Mouse (Mus musculus) heart, adult 2 months (tissue): Measurements from ENCODE around the gene Ttc27. TPM values are rescaled to one million over a fixed set of nuclear protein-coding genes. Genes with fewer than 3 reads are reported as not detected.

Experiments used
- DNase-seq, 2 experiments: peaks; one replicate each; pipeline ENCODE4 v3.0.0; 2021
- H3K27ac ChIP-seq: fragments of 200-600 bp; 2 replicates; pipeline ENCODE4 v1.8.1; 2022
- H3K27me3 ChIP-seq: fragments of 200-500 bp; 2 replicates; pipeline ENCODE4 v1.6.1; 2012; ENCODE audit warnings: mild to moderate bottlenecking, low read length, inconsistent platforms, mixed read lengths; ENCODE audit not compliant: control insufficient read depth, insufficient read depth
- H3K36me3 ChIP-seq: fragments of 200-500 bp; 2 replicates; pipeline ENCODE4 v1.6.1; 2012; ENCODE audit warnings: low read length, inconsistent platforms; ENCODE audit not compliant: control insufficient read depth, insufficient read depth
- H3K4me1 ChIP-seq: fragments of 200-500 bp; 2 replicates; pipeline ENCODE4 v1.6.1; 2011; ENCODE audit warnings: low read length; ENCODE audit not compliant: control insufficient read depth, insufficient read depth
- H3K4me3 ChIP-seq: fragments of 200-600 bp; 2 replicates; pipeline ENCODE4 v1.8.1; 2022
- H3K79me2 ChIP-seq: fragments of 200-500 bp; replicated peaks from 2 replicates; pipeline ENCODE4 v1.6.1; 2012; ENCODE audit warnings: mild to moderate bottlenecking, inconsistent platforms, low read length, moderate library complexity, mixed read lengths; ENCODE audit not compliant: control insufficient read depth, insufficient read depth
- H3K9ac ChIP-seq: fragments of 200-500 bp; 2 replicates; pipeline ENCODE4 v1.6.1; 2012; ENCODE audit warnings: low read depth, mild to moderate bottlenecking, control low read depth, inconsistent platforms, low read length, mixed read lengths
- CTCF ChIP-seq: fragments of 200-600 bp; IDR thresholded peaks from 2 replicates; pipeline ENCODE4 v1.8.1; 2022; ENCODE audit warnings: antibody characterized with exemption, mild to moderate bottlenecking, moderate library complexity
- EP300 ChIP-seq: fragments of 200-500 bp; IDR thresholded peaks from 2 replicates; pipeline ENCODE4 v1.6.1; 2011; ENCODE audit warnings: low read depth, low read length, control low read depth; ENCODE audit not compliant: insufficient read depth
- POLR2A ChIP-seq: fragments of 200-500 bp; IDR thresholded peaks from 2 replicates; pipeline ENCODE4 v1.6.1; 2011; ENCODE audit warnings: mild to moderate bottlenecking, low read depth, low read length, control low read depth; ENCODE audit not compliant: insufficient read depth
- WGBS: fragments of 180-500 bp; shearing (Covaris S2); methylation state at CpG from one replicate; pipeline ENCODE4 v1.1.7; 2018; 5-methylcytosine and 5-hydroxymethylcytosine counted together
- intact Hi-C: fragments of 180-260 bp; cut with DNase I; formaldehyde crosslinking; loops from one replicate; pipeline ENCODE4 v1.15.1; 2025
- polyA plus RNA-seq: library from polyadenylated mRNA; depleted of rRNA; stranded (reverse); fragments of >200 nt; gene quantifications from 2 replicates; pipeline ENCODE4 v1.2.3, GENCODE M21; 2012
- total RNA-seq, 2 experiments: library from RNA; stranded (reverse); gene quantifications; 2 replicates each; pipeline ENCODE4 v1.2.3; 2021

Gene Ttc27
- total and polyA plus RNA-seq, 3 experiments = 3.5 to 16.0 (median 13.3) TPM

- Histone ChIP-seq H3K4me3 (no peak overlapping the region), H3K79me2 (no peaks in the 10 kb centered on the region), H3K4me1 (peaks cover 3% of the 10 kb centered on the region), H3K27me3 (no peaks in the 10 kb centered on the region), H3K36me3 (no peaks in the 10 kb centered on the region; the same call in 1 of the 2 replicates), H3K27ac (no peak overlapping the region), H3K9ac (no peak overlapping the region)
- TF ChIP-seq CTCF (peak; percentile 80), POLR2A (no peak)
- DNase-seq = no peak
- intact Hi-C loops = loop anchor here (1.0 to 5.0 kb wide), 4 partner anchors 56 to 561 kb away; partner anchors contain the start of gene Ltbp1
- 27% methylated on average over 3 of the region's 3 CpGs for WGBS
Measured at GRCm38 (mm10) chr17:74810892-74811625, 93.5 kb downstream of the Ttc27 start.

GRCm38 (mm10) chr17:74819711-74820110 lies 102.2 kb downstream of the Ttc27 start:
- no peak overlapping the region for H3K4me3 ChIP-seq
- no peaks in the 10 kb centered on the region for H3K27me3 ChIP-seq
- no peaks in the 10 kb centered on the region; the same call in none of the 2 replicates for H3K4me1 ChIP-seq
- H3K9ac ChIP-seq = no peak overlapping the region
- no peaks in the 10 kb centered on the region for H3K36me3 ChIP-seq
- no peak for DNase-seq
- H3K27ac ChIP-seq = no peak overlapping the region
- 24% methylated on average over 2 of the region's 2 CpGs for WGBS
- intact Hi-C loops = no loop called here
- no peaks in the 10 kb centered on the region for H3K79me2 ChIP-seq
- no peak for TF ChIP-seq POLR2A
- no peak for TF ChIP-seq EP300
- TF ChIP-seq CTCF = no peak

- intact Hi-C loops = no loop called here
- no peak for DNase-seq
- WGBS = 92% methylated on average over 2 of the region's 2 CpGs
Measured at GRCm38 (mm10) chr17:74830851-74831250, 113.3 kb downstream of the Ttc27 start.

GRCm38 (mm10) chr17:74841721-74842120 lies 124.2 kb downstream of the Ttc27 start:
- WGBS = 69% methylated on average over 3 of the region's 3 CpGs
- no peak overlapping the region for H3K4me3 ChIP-seq
- peaks cover 11% of the 10 kb centered on the region for H3K4me1 ChIP-seq
- no peaks in the 10 kb centered on the region for H3K36me3 ChIP-seq
- H3K9ac ChIP-seq = no peak overlapping the region
- H3K27me3 ChIP-seq = no peaks in the 10 kb centered on the region
- TF ChIP-seq CTCF (no peak), EP300 (no peak), POLR2A (no peak)
- H3K79me2 ChIP-seq = no peaks in the 10 kb centered on the region
- no peak overlapping the region for H3K27ac ChIP-seq
- intact Hi-C loops = loop anchor here (5.0 kb wide), 1 partner anchor 36 kb away; no protein-coding TSS in a partner anchor
- no peak for DNase-seq

More at GRCm38 (mm10) chr17:74830851-74831250, 113.3 kb downstream of the Ttc27 start:
- H3K79me2 ChIP-seq = no peaks in the 10 kb centered on the region
- no peak overlapping the region for H3K4me3 ChIP-seq
- H3K27me3 ChIP-seq = no peaks in the 10 kb centered on the region
- no peak for TF ChIP-seq CTCF
- TF ChIP-seq POLR2A = no peak
- TF ChIP-seq EP300 = no peak
- H3K27ac ChIP-seq = no peak overlapping the region
- H3K36me3 ChIP-seq = no peaks in the 10 kb centered on the region
- no peak overlapping the region for H3K9ac ChIP-seq
- H3K4me1 ChIP-seq = no peaks in the 10 kb centered on the region

- H3K36me3 ChIP-seq = no peaks in the 10 kb centered on the region
- intact Hi-C loops = loop anchor here (5.0 kb wide), 1 partner anchor 35 kb away; no protein-coding TSS in a partner anchor
- peaks cover 11% of the 10 kb centered on the region for H3K4me1 ChIP-seq
- no peaks in the 10 kb centered on the region for H3K79me2 ChIP-seq
- WGBS = 62% methylated on average over 3 of the region's 3 CpGs
- no peaks in the 10 kb centered on the region for H3K27me3 ChIP-seq
- no peak for TF ChIP-seq EP300
- TF ChIP-seq POLR2A = no peak
- no peak overlapping the region for H3K27ac ChIP-seq
- H3K9ac ChIP-seq = no peak overlapping the region
- H3K4me3 ChIP-seq = no peak overlapping the region
- DNase-seq = no peak
Measured at GRCm38 (mm10) chr17:74842603-74843002, 125.1 kb downstream of the Ttc27 start.

GRCm38 (mm10) chr17:74843486-74843885 lies 126.0 kb downstream of the Ttc27 start:
- 66% methylated on average over 6 of the region's 6 CpGs for WGBS
- DNase-seq = no peak
- Histone ChIP-seq H3K4me1 (peaks cover 11% of the 10 kb centered on the region), H3K36me3 (no peaks in the 10 kb centered on the region), H3K27me3 (no peaks in the 10 kb centered on the region), H3K79me2 (no peaks in the 10 kb centered on the region), H3K9ac (no peak overlapping the region), H3K4me3 (no peak overlapping the region), H3K27ac (no peak overlapping the region)
- TF ChIP-seq EP300 (no peak), POLR2A (no peak), CTCF (no peak)
- intact Hi-C loops = loop anchor here (5.0 kb wide), 1 partner anchor 34 kb away; no protein-coding TSS in a partner anchor
